Mouse (Mus musculus) neural tube, embryonic 13.5 days (tissue): ENCODE data around the gene Tra2b. TPM values are rescaled to one million over a fixed set of nuclear protein-coding genes. Genes with fewer than 3 reads are reported as not detected.
"Not testable (repeated sequence)": the region's sequence is repeated elsewhere in the genome, so short reads cannot be mapped to it uniquely, and the experiment has no call there.

Experiments used
- ATAC-seq: fragments of 200-750 bp; cut with Nextera tagmentation; 2 replicates; pipeline ENCODE4 v1.8.0; 2017; ENCODE audit warnings: low read depth, mild to moderate bottlenecking, moderate TSS enrichment, moderate library complexity
- H3K27ac ChIP-seq: fragments of 300-500 bp; sonication (generic); replicated peaks from 2 replicates; pipeline ENCODE4 v1.5.1; 2015; ENCODE audit warnings: moderate library complexity, mild to moderate bottlenecking, inconsistent platforms
- H3K27me3 ChIP-seq: fragments of 300-500 bp; sonication (generic); 2 replicates; pipeline ENCODE4 v1.6.1; 2015; ENCODE audit warnings: mild to moderate bottlenecking, inconsistent platforms
- H3K36me3 ChIP-seq: fragments of 300-500 bp; sonication (generic); 2 replicates; pipeline ENCODE4 v1.6.1; 2015; ENCODE audit warnings: mild to moderate bottlenecking, inconsistent platforms
- H3K4me1 ChIP-seq: fragments of 300-500 bp; sonication (generic); replicated peaks from 2 replicates; pipeline ENCODE4 v1.6.1; 2015; ENCODE audit warnings: inconsistent platforms
- H3K4me2 ChIP-seq: fragments of 300-500 bp; sonication (generic); 2 replicates; pipeline ENCODE4 v1.6.1; 2015; ENCODE audit warnings: inconsistent platforms, mild to moderate bottlenecking, moderate library complexity
- H3K4me3 ChIP-seq: fragments of 300-500 bp; sonication (generic); 2 replicates; pipeline ENCODE4 v1.5.1; 2015; ENCODE audit warnings: mild to moderate bottlenecking, inconsistent platforms
- H3K9ac ChIP-seq: fragments of 300-500 bp; sonication (generic); 2 replicates; pipeline ENCODE4 v1.6.1; 2015; ENCODE audit warnings: moderate library complexity, mild to moderate bottlenecking, inconsistent platforms
- H3K9me3 ChIP-seq: fragments of 300-500 bp; sonication (generic); 2 replicates; pipeline ENCODE4 v1.6.1; 2016; ENCODE audit warnings: inconsistent platforms
- WGBS: fragments of 180-500 bp; shearing (Covaris S2); methylation state at CpG from one replicate; pipeline ENCODE4 v1.1.7; 2015; 5-methylcytosine and 5-hydroxymethylcytosine counted together
- polyA plus RNA-seq: library from polyadenylated mRNA; unstranded; fragments of >200 nt; fragmentation: Nextera tagmentation; extraction: Ambion mirVana; gene quantifications from 2 replicates; pipeline ENCODE4 v1.2.1, GENCODE M21; 2015

Gene Tra2b
- polyA plus RNA-seq = 292 and 340 TPM in 2 replicates

DNA sequence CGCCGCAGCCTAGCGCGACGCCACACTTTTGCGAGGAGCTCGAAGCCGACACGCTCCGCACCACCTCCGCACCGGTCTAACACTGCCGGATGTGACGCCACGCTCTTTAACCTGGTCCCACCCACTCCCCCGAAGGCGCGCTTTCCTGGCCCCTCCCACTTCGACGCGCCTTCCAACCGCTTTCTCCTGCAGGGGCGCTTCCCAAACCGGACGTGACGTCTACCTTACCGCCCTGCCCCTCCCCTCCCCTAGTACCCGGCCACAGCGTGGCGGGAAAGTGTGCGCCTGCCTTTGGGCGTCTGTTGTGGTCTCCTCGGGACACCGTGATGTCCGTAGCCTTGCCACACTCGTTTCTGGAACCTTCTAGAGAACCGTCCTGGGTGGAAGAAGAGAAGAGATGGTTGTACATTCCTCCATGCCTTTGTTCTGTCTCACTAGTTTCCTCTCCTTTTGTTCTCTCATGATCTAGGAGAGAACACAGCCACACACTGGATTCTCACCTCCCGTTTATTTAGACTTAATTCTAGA is at the start of gene Tra2b:
Gene Tra2b, minus strand, starts transcription at position 157 of the 528 bp plus-strand sequence.
- Histone ChIP-seq H3K4me2 (peak within 1 kb of the TSS; percentile 92), H3K4me3 (peak within 1 kb of the TSS; percentile 96), H3K9ac (peak within 1 kb of the TSS; percentile 98), H3K36me3 (no peaks in the 10 kb centered on the region), H3K27ac (peak within 1 kb of the TSS; percentile 98), H3K9me3 (no peaks in the 10 kb centered on the region), H3K4me1 (peaks cover 30% of the 10 kb centered on the region), H3K27me3 (no peaks in the 10 kb centered on the region)
- peak; percentile 98 for ATAC-seq
- WGBS = under 1% methylated on average over 38 of the region's 38 CpGs

DNA sequence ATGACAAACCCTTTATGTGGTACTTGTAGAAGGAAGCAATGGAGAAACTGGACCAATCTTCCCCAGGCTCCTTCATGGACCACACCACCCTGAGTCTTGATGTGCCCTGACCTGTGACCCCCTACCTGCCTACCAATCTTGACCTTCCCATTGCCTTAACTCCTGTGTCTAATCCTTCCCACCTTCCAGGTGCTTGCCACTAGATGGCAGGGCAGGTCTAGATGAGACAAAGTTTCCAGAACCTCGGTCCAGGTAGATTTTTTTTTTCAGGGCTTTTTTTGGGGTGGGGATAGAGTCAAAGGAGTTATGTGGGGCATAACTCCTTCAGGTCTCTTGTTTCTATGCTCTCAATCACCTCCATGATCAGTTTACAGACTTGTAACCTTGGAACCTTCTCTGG is 44.8 kb upstream of the Tra2b start:
- 39% methylated on average over 1 of the region's 1 CpGs for WGBS
- no peaks in the 10 kb centered on the region for H3K27me3 ChIP-seq
- ATAC-seq = no peak
- H3K9me3 ChIP-seq = no peaks in the 10 kb centered on the region
- H3K4me1 ChIP-seq = no peaks in the 10 kb centered on the region
- H3K4me2 ChIP-seq = no peak overlapping the region
- H3K27ac ChIP-seq = no peak overlapping the region
- no peaks in the 10 kb centered on the region for H3K36me3 ChIP-seq
- no peak overlapping the region for H3K4me3 ChIP-seq
- H3K9ac ChIP-seq = no peak overlapping the region

DNA sequence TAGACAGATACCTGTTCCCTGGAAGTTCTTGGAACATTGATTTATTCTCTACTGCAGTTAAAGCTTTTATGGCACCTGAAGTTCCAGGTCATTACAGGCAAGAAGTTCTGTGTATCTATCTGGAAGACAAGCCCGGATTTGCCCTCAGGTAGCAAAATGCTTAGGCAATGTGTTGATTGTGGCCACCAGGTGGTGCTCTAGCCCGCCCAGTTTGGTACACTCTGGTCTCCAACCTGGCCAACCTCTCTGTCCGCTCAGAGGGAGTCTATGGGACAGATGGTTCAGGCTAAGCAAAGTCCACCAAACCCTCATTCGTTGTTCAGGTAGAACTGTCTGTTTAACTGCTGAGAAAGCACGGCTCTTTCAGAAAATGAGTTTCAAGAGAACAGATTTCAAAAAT is 36.8 kb upstream of the Tra2b start:
- H3K36me3 ChIP-seq = no peaks in the 10 kb centered on the region
- no peak for ATAC-seq

DNA sequence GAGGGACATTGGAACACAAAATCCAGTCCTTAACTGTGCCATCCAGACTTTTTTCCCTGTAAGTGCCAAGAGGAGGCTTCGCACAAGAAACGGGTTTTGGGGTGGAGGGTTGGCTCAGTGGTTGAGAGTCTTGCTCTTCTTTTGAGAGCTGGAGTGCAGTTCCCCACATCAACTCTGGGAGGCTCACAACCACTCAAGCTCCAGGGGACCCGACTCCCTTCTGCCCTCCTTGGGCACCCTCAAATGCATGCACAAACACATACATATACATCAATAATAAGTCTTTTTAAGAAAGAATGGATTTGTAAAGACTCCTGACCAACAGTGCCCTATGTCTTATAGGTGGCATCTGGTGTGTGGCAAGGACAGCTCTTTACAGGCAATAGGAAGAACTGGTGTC is 35.6 kb upstream of the Tra2b start:
- Histone ChIP-seq H3K4me1 (no peaks in the 10 kb centered on the region), H3K9ac (no peak overlapping the region), H3K4me2 (no peak overlapping the region), H3K36me3 (no peaks in the 10 kb centered on the region), H3K27ac (no peak overlapping the region), H3K27me3 (no peaks in the 10 kb centered on the region; the same call in 1 of the 2 replicates), H3K4me3 (no peak overlapping the region), H3K9me3 (no peaks in the 10 kb centered on the region)
- WGBS = 77% methylated on average over 3 of the region's 3 CpGs
- ATAC-seq = no peak

More for the DNA sequence above, 36.8 kb upstream of the Tra2b start:
- no peak overlapping the region for H3K4me2 ChIP-seq
- no peaks in the 10 kb centered on the region for H3K4me1 ChIP-seq
- no peaks in the 10 kb centered on the region for H3K9me3 ChIP-seq
- H3K27ac ChIP-seq = no peak overlapping the region
- WGBS = 31% methylated on average over 5 of the region's 5 CpGs
- H3K27me3 ChIP-seq = no peaks in the 10 kb centered on the region; the same call in 1 of the 2 replicates
- no peak overlapping the region for H3K4me3 ChIP-seq
- no peak overlapping the region for H3K9ac ChIP-seq

DNA sequence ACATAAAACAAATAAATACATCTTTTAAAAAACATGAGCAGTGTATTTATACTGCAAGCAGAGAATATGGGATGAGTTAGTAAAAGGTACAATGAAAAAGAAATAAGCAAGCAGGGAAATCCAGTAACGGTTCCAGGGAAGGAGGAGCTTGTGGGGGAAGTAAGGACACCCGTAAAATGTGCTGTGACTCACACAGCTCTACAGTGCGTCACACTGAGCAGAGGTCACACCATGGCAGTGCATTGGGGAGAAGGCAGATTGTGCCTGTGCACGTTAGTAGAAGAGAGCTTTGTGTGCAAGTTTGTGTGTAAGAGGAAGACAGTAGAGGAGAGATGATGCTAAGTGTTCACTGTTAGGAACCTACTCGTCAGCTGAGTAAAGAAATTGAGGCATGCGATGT is 31.1 kb upstream of the Tra2b start:
- no peak overlapping the region for H3K27ac ChIP-seq
- no peak overlapping the region for H3K9ac ChIP-seq
- no peaks in the 10 kb centered on the region for H3K36me3 ChIP-seq
- no peak for ATAC-seq
- H3K27me3 ChIP-seq = no peaks in the 10 kb centered on the region; the same call in 1 of the 2 replicates
- WGBS = 72% methylated on average over 6 of the region's 6 CpGs
- H3K4me1 ChIP-seq = no peaks in the 10 kb centered on the region
- H3K9me3 ChIP-seq = peaks cover 2% of the 10 kb centered on the region; the same call in 1 of the 2 replicates
- no peak overlapping the region for H3K4me2 ChIP-seq
- H3K4me3 ChIP-seq = no peak overlapping the region

DNA sequence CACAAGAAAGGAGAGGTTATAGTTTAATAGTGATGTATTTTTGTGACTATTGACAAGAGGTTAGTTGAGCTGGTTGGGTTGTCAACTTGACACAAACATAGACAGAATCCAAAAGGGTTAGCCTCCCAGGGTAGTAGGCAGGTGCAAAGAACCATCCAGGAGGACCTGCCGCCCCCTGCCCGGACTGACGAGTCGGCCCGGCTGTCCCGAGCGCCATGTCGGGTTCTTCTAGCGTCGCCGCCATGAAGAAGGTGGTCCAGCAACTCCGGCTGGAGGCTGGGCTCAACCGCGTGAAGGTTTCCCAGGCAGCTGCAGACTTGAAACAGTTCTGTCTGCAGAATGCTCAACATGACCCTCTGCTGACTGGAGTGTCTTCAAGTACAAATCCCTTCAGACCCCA is 29.0 kb upstream of the Tra2b start:
- not testable (repeated sequence) for H3K36me3 ChIP-seq, H3K4me3 ChIP-seq, H3K9me3 ChIP-seq, H3K27ac ChIP-seq, H3K4me1 ChIP-seq, H3K9ac ChIP-seq, H3K4me2 ChIP-seq, H3K27me3 ChIP-seq, ATAC-seq
- 92% methylated on average over 14 of the region's 14 CpGs for WGBS

DNA sequence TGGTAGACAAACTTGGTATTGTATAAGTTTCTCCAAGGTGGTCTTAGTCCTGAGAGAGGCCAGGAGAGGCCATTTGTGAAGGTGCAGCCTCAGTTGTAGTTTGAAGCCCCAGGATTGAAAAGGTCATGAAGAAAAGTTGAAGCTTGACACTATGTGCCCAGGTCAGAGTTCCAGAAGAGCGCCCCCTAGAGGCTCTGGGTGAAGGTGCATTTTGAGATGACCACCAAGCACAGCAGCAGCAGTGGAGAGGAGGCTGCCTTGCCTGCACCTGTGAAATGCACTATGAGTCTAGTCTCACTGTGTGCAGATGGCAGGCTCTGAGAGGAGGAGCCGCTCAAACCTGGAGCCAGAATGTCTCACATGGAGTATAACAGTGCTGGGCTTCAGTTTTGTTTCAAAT is 27.8 kb upstream of the Tra2b start:
- no peaks in the 10 kb centered on the region for H3K36me3 ChIP-seq
- no peaks in the 10 kb centered on the region for H3K27me3 ChIP-seq
- peaks cover 9% of the 10 kb centered on the region; the same call in 1 of the 2 replicates for H3K9me3 ChIP-seq
- no peaks in the 10 kb centered on the region for H3K4me1 ChIP-seq
- 56% methylated on average over 2 of the region's 2 CpGs for WGBS
- H3K9ac ChIP-seq = no peak overlapping the region
- no peak overlapping the region for H3K27ac ChIP-seq
- no peak overlapping the region for H3K4me3 ChIP-seq
- no peak overlapping the region for H3K4me2 ChIP-seq
- no peak for ATAC-seq

DNA sequence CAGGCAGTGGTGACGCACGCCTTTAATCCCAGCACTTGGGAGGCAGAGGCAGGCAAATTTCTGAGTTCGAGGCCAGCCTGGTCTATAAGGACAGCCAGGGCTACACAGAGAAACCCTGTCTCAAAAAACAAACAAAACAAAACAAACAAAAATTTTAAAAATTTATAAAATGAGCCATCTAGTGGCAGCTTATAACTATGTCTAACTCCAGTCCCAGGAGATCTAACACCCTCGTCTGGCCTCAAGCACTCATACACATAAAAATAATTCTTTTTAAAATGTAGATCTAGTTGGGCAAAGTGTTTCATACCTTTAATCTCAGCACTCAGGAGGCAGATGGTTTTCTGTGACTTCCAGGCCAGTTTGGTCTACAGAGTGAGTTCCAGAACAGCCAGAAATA is 26.6 kb upstream of the Tra2b start:
- Histone ChIP-seq H3K4me1 (no peaks in the 10 kb centered on the region), H3K9me3 (peaks cover 9% of the 10 kb centered on the region; the same call in 1 of the 2 replicates), H3K4me2 (no peak overlapping the region), H3K9ac (no peak overlapping the region), H3K36me3 (no peaks in the 10 kb centered on the region), H3K27me3 (no peaks in the 10 kb centered on the region), H3K27ac (no peak overlapping the region), H3K4me3 (no peak overlapping the region)
- no peak for ATAC-seq
- 87% methylated on average over 4 of the region's 4 CpGs for WGBS

DNA sequence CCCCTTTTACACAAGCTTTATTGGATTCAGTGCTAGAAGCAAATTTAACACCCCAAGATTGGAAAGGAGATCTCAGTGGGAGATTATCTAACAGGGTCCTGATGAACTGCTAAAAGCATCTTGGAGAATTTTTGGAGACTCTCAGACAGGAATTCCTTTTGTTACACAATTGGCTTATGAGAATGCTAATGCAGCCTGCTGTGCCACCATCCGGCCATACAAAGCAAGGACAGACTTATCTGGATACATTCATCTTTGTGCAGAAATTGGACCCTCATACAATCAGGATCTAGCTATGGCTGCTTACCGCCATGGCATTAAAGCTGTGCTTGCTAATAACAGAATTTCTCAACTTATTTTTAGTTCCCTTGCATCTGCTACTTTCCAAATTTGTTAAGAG is 23.8 kb upstream of the Tra2b start:
- H3K9ac ChIP-seq = no peak overlapping the region
- peaks cover 9% of the 10 kb centered on the region; the same call in 1 of the 2 replicates for H3K9me3 ChIP-seq
- 76% methylated on average over 2 of the region's 2 CpGs for WGBS
- no peak overlapping the region for H3K4me3 ChIP-seq
- no peaks in the 10 kb centered on the region for H3K36me3 ChIP-seq
- no peaks in the 10 kb centered on the region for H3K4me1 ChIP-seq
- H3K27ac ChIP-seq = no peak overlapping the region
- H3K4me2 ChIP-seq = no peak overlapping the region
- H3K27me3 ChIP-seq = no peaks in the 10 kb centered on the region
- ATAC-seq = no peak

DNA sequence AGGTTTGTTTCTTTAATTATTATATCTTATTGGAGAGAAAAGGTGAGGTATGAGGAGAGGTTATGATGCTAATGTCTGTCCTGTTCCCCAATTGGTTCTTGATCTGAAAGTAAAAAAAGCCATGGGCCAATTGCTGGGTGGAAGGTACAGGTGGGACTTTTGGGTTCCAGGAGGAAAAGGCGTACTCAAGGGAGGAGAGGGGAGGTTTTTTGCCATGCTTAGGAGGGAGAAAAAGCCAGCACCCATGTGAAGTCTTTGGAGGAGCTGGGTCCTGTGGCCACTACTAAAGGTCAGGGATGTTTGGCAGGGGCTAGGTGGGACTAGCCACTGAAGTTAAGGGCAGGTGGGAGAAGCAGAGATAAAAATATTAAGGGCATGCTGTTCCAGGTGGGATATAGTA is 21.2 kb upstream of the Tra2b start:
- H3K9ac ChIP-seq = no peak overlapping the region
- no peaks in the 10 kb centered on the region for H3K36me3 ChIP-seq
- no peak overlapping the region for H3K27ac ChIP-seq
- H3K4me3 ChIP-seq = no peak overlapping the region
- no peaks in the 10 kb centered on the region for H3K4me1 ChIP-seq
- ATAC-seq = no peak
- H3K27me3 ChIP-seq = no peaks in the 10 kb centered on the region
- no peak overlapping the region for H3K4me2 ChIP-seq
- WGBS = 80% methylated on average over 1 of the region's 1 CpGs
- H3K9me3 ChIP-seq = peaks cover 9% of the 10 kb centered on the region; the same call in 1 of the 2 replicates

DNA sequence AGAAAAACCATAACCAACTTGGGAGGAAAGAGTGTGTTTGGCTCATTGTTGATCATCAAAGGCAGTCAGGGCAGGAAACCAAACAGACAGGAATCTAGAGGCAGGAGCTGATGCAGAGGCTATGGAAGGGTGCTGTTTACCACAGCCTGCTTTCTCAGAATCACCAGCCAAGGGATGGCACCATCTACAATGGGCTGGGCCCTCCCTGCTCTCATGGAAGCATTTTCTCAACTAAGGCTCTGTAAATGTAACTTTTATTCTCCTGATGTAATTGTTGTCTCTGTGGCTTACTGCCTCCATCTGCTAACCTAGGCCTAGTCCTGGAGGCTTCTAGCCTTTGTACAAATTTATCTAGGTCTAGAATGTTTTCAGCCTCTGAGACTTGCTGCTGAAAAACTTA is 10.7 kb upstream of the Tra2b start:
- no peak for ATAC-seq
- Histone ChIP-seq H3K27me3 (no peaks in the 10 kb centered on the region), H3K4me3 (no peak overlapping the region), H3K36me3 (no peaks in the 10 kb centered on the region), H3K4me2 (no peak overlapping the region), H3K9me3 (no peaks in the 10 kb centered on the region), H3K9ac (no peak overlapping the region), H3K4me1 (no peaks in the 10 kb centered on the region), H3K27ac (no peak overlapping the region)

DNA sequence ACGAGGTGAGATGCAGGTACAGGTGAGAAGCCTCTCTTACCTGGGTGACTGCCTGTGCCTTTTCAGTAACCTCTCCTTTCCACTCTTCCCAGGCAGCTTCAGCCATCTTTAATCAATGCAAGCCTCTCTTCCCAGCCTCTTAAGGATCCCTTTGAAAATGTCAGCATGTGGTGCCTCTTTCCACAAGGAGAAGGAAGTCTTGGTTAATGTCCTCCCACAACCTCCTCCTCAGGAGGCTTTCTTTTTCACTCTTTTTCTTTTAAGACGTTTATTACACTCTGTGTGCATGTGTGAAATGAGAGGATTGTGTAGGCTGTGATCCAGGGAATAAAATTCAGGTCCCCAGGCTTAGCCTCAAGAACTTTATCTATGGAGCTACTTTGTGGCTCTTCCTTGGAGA is 9.3 kb upstream of the Tra2b start:
- H3K9me3 ChIP-seq = no peaks in the 10 kb centered on the region
- H3K9ac ChIP-seq = no peak overlapping the region
- WGBS = 57% methylated on average over 2 of the region's 2 CpGs
- H3K27me3 ChIP-seq = no peaks in the 10 kb centered on the region
- H3K36me3 ChIP-seq = no peaks in the 10 kb centered on the region
- no peaks in the 10 kb centered on the region for H3K4me1 ChIP-seq
- no peak overlapping the region for H3K4me2 ChIP-seq
- H3K27ac ChIP-seq = no peak overlapping the region
- no peak overlapping the region for H3K4me3 ChIP-seq
- ATAC-seq = no peak

DNA sequence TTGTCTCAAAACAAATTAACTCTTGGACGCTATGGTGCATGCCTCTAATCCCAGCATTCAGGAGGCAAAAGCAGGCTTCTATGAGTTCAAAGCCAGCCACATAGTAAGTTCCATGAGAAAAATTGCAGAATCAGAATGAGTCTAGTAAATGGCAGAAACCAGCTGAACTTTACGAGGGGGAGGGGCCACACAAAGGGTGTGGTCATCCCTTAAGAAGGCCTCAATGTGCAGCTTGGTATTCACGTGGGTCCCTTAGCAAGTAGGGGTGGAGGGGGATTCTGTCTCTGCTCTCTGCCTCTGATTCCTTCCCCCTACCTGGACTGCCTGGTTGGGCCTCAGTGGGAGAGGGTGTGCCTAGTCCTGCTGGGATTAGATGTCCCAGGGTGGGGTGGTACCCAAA is 4.7 kb upstream of the Tra2b start:
- Histone ChIP-seq H3K36me3 (no peaks in the 10 kb centered on the region), H3K4me1 (peaks cover 7% of the 10 kb centered on the region), H3K9me3 (no peaks in the 10 kb centered on the region), H3K4me3 (no peak overlapping the region), H3K27ac (no peak overlapping the region), H3K4me2 (no peak overlapping the region), H3K9ac (no peak overlapping the region), H3K27me3 (no peaks in the 10 kb centered on the region)
- 55% methylated on average over 3 of the region's 3 CpGs for WGBS
- ATAC-seq = no peak
